Mouse (Mus musculus): ENCODE results near the gene A630076J17Rik. TPM values are rescaled to one million over a fixed set of nuclear protein-coding genes. Genes with fewer than 3 reads are reported as not detected.

The A630076J17Rik gene
- polyA plus RNA-seq, 1 experiment from 2014 or later = 0.54 TPM

GRCm38 (mm10) chr3:107275351-107275750 lies 44.9 kb downstream of the A630076J17Rik start:
- no peak overlapping the region for H3K27ac ChIP-seq (ENCODE audit: low read depth)
- ATAC-seq (ENCODE audit: insufficient read depth) (no peak), DNase-seq (no peak)
- H3K4me2 ChIP-seq = no peak overlapping the region
- H3K27me3 ChIP-seq (ENCODE audit: insufficient read depth, low read length) = no peaks in the 10 kb centered on the region
- no peaks in the 10 kb centered on the region for H3K9me3 ChIP-seq (ENCODE audit: low read depth, low read length)
- no peaks in the 10 kb centered on the region for H3K4me1 ChIP-seq (ENCODE audit: insufficient read depth)
- no peak overlapping the region for H3K4me3 ChIP-seq (ENCODE audit: low read depth, low read length)
- no peaks in the 10 kb centered on the region for H3K36me3 ChIP-seq (ENCODE audit: insufficient read depth)
- TF ChIP-seq CTCF (IDR thresholded peaks at IDR 0.05; ENCODE audit: low read depth) = no peak
- no peak overlapping the region for H3K9ac ChIP-seq
- 52% methylated on average over 5 of the region's 5 CpGs for WGBS

GRCm38 (mm10) chr3:107275996-107276395 lies 45.6 kb downstream of the A630076J17Rik start:
- Histone ChIP-seq H3K36me3 (ENCODE audit: insufficient read depth) (no peaks in the 10 kb centered on the region), H3K4me2 (no peak overlapping the region), H3K9ac (no peak overlapping the region), H3K4me1 (ENCODE audit: insufficient read depth) (no peaks in the 10 kb centered on the region), H3K9me3 (ENCODE audit: low read depth, low read length) (no peaks in the 10 kb centered on the region), H3K27ac (ENCODE audit: low read depth) (no peak overlapping the region), H3K4me3 (ENCODE audit: low read depth, low read length) (no peak overlapping the region), H3K27me3 (ENCODE audit: insufficient read depth, low read length) (no peaks in the 10 kb centered on the region)
- DNase-seq (peak; percentile 40), ATAC-seq (ENCODE audit: insufficient read depth) (no peak)
- WGBS = 44% methylated on average over 4 of the region's 4 CpGs
- TF ChIP-seq CTCF (IDR thresholded peaks at IDR 0.05; ENCODE audit: low read depth) = 0 out of 2 replicates have a peak, but pooled peaks have one; percentile 22

DNA sequence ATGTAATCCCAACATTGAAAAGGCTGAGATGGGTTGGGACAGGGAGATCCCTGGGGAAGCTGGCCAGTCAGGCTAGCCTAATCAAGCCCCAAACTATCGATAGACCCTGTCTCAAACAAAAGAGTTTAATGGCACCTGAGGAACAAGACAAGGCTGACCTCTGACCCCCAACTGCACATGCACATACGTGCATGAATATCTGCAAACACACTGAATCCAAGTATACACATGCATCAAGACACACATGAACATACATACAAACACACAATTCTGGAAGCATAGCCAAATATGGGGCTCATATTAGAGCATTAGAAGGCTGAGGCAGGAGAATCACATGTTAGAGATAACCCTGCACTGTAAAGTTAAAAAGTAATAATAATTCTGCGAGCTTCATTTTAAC lies 46.2 kb downstream of the A630076J17Rik start:
- H3K27me3 ChIP-seq (ENCODE audit: insufficient read depth, low read length) = no peaks in the 10 kb centered on the region
- H3K4me3 ChIP-seq (ENCODE audit: low read depth, low read length) = no peak overlapping the region
- WGBS = 85% methylated on average over 3 of the region's 3 CpGs
- no peak overlapping the region for H3K9ac ChIP-seq
- no peaks in the 10 kb centered on the region for H3K4me1 ChIP-seq (ENCODE audit: insufficient read depth)
- H3K9me3 ChIP-seq (ENCODE audit: low read depth, low read length) = no peaks in the 10 kb centered on the region
- H3K4me2 ChIP-seq = no peak overlapping the region
- no peak overlapping the region for H3K27ac ChIP-seq (ENCODE audit: low read depth)
- H3K36me3 ChIP-seq (ENCODE audit: insufficient read depth) = 0 out of 2 replicates have a peak, but pooled peaks cover 2% of the 10 kb centered on the region
- DNase-seq (no peak), ATAC-seq (ENCODE audit: insufficient read depth) (no peak)
- TF ChIP-seq CTCF (IDR thresholded peaks at IDR 0.05; ENCODE audit: low read depth) = no peak

DNA sequence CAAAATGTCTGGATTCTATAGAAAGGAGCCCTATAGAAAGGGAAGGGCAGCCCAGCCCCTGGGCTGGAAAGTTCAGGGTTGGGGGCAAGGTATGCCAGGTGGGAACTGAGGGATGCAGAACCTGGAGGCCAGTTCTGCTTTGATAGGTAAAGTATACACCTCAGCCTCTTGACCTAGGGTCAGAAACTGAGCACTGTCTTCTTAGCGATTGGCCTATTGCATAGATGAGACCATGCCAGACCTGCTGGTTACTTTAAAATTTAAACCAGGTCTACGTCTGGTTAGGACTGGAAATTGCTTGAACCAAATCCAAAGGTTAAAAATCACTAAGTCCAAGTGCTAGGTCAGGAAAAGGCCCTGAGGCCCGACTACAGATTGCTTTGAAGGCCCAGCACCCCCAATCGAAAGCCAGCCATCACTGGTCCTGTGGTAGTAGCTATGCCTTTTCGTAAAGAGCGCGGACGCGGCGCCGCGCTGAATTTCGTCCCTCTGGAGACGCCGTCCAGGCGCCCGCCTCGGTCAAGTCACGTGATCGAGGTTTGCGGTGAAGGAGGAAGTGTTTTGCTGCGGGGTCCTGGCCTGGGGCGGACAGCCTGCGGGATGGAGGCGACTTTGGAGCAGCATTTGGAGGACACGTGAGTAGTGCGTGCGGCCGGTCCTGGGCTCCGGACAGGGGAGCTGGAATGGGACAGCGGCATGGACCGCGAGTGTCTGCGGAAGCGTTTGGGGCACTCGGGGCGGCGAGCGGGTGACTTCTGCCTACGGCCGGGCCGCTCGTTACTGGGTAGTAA lies 48.3 kb downstream of the A630076J17Rik start, which contains the start of gene Lamtor5:
Gene Lamtor5, plus strand, starts transcription at position 380 of the 791 bp plus-strand sequence.
- TF ChIP-seq CTCF (IDR thresholded peaks at IDR 0.05; ENCODE audit: low read depth) = no peak
- peak; percentile 92 for ATAC-seq (ENCODE audit: insufficient read depth)
- peak within 1 kb of the TSS; percentile 78 for H3K9ac ChIP-seq

More for the DNA sequence above, 48.3 kb downstream of the A630076J17Rik start, which contains the start of gene Lamtor5:
- Histone ChIP-seq H3K4me2 (peak within 1 kb of the TSS; percentile 75), H3K27ac (ENCODE audit: low read depth) (no peak within 1 kb of the TSS), H3K9me3 (ENCODE audit: low read depth, low read length) (no peaks in the 10 kb centered on the region), H3K4me1 (ENCODE audit: insufficient read depth) (no peaks in the 10 kb centered on the region), H3K4me3 (ENCODE audit: low read depth, low read length) (peak within 1 kb of the TSS; percentile 72), H3K36me3 (ENCODE audit: insufficient read depth) (peaks cover 16% of the 10 kb centered on the region), H3K27me3 (ENCODE audit: insufficient read depth, low read length) (no peaks in the 10 kb centered on the region)
- 3% methylated on average over 43 of the region's 43 CpGs for WGBS
- DNase-seq = peak; percentile 96

Other genes with a start within 250 kb of the A630076J17Rik start
- 2.9 and 4.5 TPM in 2 replicates for gene Kcna3, start 194.4 kb upstream of the A630076J17Rik start, polyA plus RNA-seq (2014; fragmentation: Nextera tagmentation; extraction: Ambion mirVana)
- 0.42 and 0.51 TPM in 2 replicates for gene Kcna2, start 129.5 kb upstream of the A630076J17Rik start, polyA plus RNA-seq (2014; fragmentation: Nextera tagmentation; extraction: Ambion mirVana)
- not detected in 2 replicates for gene Kcna10, start 47.6 kb upstream of the A630076J17Rik start, polyA plus RNA-seq (2014; fragmentation: Nextera tagmentation; extraction: Ambion mirVana)
- 139 and 158 TPM in 2 replicates for gene Cym, start 8.9 kb upstream of the A630076J17Rik start, polyA plus RNA-seq (2014; fragmentation: Nextera tagmentation; extraction: Ambion mirVana)
- gene Prok1, start 9.1 kb downstream of the A630076J17Rik start, polyA plus RNA-seq (2014; fragmentation: Nextera tagmentation; extraction: Ambion mirVana) = 0.12 TPM in 1 of 2 replicates, not detected in the other
- 184 and 195 TPM in 2 replicates for gene Lamtor5, start 48.2 kb downstream of the A630076J17Rik start, polyA plus RNA-seq (2014; fragmentation: Nextera tagmentation; extraction: Ambion mirVana)
- gene Slc16a4, start 60.6 kb downstream of the A630076J17Rik start, polyA plus RNA-seq (2014; fragmentation: Nextera tagmentation; extraction: Ambion mirVana) = 3.4 TPM in 2 replicates
- gene Rbm15, start 103.1 kb downstream of the A630076J17Rik start, polyA plus RNA-seq (2014; fragmentation: Nextera tagmentation; extraction: Ambion mirVana) = 19.6 and 20.3 TPM in 2 replicates
- gene Kcnc4, start 228.9 kb downstream of the A630076J17Rik start, polyA plus RNA-seq (2014; fragmentation: Nextera tagmentation; extraction: Ambion mirVana) = 0.07 and 0.18 TPM in 2 replicates